Mouse (Mus musculus) G1E-ER4 (cell line): ENCODE results near the gene Cryl1. TPM values are rescaled to one million over a fixed set of nuclear protein-coding genes. Genes with fewer than 3 reads are reported as not detected.

Experiments used
- GATA1 ChIP-seq: IDR thresholded peaks from one replicate; pipeline ENCODE4 v1.8.0; 2012; ENCODE audit warnings: low read length, inconsistent platforms
- polyA plus RNA-seq: library from polyadenylated mRNA; stranded (reverse); fragments of >175 nt; gene quantifications from 2 replicates; pipeline ENCODE4 v1.2.3, GENCODE M21; 2012

The Cryl1 gene
- 1.3 and 1.5 TPM in 2 replicates for polyA plus RNA-seq

DNA sequence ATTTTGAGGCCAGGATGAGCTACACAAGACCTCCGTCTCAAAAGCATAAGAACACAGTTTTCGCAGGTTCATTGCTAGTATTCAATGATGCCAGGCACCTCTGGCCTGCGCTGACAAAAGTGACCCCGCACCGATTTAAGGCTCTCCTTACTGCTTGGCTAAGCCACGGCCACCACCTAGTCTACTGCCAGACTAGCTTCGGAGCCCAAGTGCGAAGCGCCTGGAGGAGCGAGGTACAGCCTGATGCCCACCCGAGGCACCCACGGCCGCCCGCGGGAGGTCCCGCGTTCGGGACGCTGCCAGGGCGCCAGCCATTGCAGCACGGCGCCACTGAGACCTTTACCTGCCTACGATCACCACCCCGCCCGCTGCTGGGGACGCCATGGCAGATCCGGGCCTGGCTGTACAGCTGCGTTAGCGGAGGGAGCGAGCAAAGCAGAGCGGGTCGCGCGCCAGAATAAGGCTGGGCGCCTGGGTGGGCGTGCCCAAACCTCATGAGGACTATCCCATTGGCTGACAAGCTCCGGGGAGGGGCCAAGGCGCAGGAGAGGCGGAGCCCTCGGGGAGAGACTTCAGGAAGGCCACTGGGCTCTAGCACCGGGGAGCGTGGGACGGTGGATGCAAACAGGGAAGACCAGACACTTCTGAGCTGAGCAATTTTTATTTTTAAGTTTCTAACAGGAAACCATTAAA, at the start of gene Cryl1:
TSS of gene Cryl1 (minus strand) at position 465 of the 693 bp plus-strand sequence.
- TF ChIP-seq GATA1 = no peak

DNA sequence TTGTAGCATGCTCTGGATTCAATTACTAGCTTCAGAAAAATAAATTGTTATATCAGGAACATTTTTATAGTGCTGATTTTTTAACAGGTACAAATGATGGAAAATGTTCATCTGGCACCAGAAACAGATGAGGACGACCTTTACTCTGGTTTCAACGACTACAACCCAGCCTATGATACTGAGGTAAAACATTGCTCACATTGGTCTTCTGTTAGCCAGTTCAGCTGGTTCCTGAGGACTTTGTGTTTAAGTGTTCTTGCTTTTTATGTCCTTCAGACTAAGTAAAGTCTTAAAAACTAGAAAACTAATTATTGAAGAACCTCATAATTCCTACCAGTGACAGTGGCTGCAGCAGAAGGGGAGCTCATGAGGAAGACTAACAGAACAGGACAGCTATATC, 32.1 kb upstream of the Cryl1 start:
- TF ChIP-seq GATA1 = no peak

GRCm38 (mm10) chr14:57424212-57424561, 25.9 kb upstream of the Cryl1 start:
- no peak for TF ChIP-seq GATA1

- no peak for TF ChIP-seq GATA1
Measured at GRCm38 (mm10) chr14:57423432-57424211, 25.3 kb upstream of the Cryl1 start, which contains the start of gene Ift88. TSS of gene Ift88 (plus strand) at chr14:57424062.

GRCm38 (mm10) chr14:57417187-57417586, 18.9 kb upstream of the Cryl1 start:
- no peak for TF ChIP-seq GATA1

- no peak for TF ChIP-seq GATA1
Measured at GRCm38 (mm10) chr14:57412166-57412565, 13.8 kb upstream of the Cryl1 start.

DNA sequence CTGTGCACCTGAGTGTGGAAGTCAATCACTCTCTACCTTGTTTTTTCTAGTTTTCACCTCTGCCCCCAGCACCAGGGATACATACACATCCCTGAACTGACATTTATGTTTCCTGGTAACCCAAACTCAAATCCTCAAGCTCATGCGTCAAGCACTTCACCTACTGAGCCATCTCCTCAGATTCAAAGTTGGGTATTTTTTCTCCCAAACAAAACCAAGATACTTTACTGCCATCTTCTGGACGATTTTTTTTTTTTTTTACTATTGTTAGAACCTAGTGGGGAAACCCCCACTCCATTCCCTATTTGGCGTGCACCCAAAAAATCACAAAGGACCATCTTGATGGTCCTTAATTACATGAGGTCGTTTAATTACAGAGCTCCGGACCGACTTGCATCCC, 10.8 kb upstream of the Cryl1 start:
- no peak for TF ChIP-seq GATA1

GRCm38 (mm10) chr14:57408100-57408499, 9.8 kb upstream of the Cryl1 start:
- no peak for TF ChIP-seq GATA1

- no peak for TF ChIP-seq GATA1
Measured at GRCm38 (mm10) chr14:57407039-57407987, 9.0 kb upstream of the Cryl1 start.

DNA sequence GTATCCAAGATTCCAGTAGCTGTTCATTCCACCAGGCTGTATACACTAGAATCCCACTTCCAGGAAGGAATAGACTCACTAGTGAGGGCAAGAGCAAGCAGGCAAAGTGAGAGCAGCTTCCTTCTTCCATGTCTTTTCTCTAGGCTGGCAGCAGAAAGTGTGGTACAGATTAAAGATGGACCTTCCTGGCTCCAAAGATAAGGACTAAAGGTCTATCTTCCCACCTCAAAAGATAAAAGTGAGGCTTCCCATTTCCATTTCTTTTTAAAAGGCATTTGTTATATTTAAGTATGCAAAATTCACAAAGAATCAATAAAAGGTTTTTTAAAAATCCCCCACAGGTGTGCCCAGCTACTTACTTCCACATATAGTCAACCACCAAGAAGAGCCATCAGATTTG, 4.5 kb upstream of the Cryl1 start:
- no peak for TF ChIP-seq GATA1

DNA sequence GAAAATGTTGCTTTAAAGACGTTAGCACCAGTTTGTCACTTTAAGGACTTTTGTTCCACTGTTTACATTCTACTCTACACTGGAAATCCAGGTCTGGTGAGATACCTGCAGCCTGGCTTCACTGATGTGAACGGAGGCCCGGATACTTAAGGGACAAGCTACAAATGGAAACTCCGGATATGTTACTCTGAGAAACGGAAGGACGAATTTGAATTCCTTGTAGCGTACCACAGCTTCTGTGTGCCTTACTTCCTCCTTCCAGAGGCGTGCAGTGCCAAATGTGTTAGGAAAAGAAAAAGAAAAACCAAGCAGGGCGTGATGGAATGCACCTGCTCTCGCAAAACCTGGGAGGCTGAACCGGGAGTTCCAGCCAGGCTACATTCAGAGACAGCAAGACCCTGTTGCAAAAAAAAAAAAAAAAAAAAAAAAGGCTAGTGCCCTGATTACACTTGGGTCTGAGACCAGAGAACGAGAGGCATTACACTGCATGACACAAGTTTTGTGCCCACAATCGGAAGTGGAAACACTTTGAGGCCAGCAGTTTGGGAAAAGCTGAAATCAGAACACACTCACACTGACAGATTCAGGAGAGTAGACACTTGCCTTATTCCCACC, 591 bp upstream of the Cryl1 start:
- TF ChIP-seq GATA1 = no peak

GRCm38 (mm10) chr14:57397221-57397620, 1.1 kb downstream of the Cryl1 start:
- TF ChIP-seq GATA1 = no peak

DNA sequence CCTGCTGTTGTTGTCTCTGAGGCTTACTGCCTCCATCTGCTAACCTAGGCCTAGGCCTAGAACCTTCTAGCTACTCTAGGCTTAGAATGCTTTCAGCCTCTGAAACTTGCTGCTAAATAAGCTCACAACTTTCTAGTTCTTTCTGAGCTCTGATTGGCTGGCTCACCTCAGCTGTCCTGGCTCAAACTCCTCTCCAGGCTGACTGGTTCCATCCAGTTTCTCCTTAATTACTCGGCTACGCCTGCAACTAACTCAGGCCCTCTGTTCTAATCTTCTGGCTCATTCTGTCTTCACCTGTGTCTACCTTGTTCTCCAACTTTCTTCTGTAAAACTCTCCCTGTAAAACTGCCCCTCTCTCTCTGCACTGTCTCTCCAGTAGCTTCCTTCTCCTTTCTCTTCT, 2.9 kb downstream of the Cryl1 start:
- no peak for TF ChIP-seq GATA1

GRCm38 (mm10) chr14:57392278-57392677, 6.1 kb downstream of the Cryl1 start:
- no peak for TF ChIP-seq GATA1

- TF ChIP-seq GATA1 = no peak
Measured at GRCm38 (mm10) chr14:57391621-57392020, 6.7 kb downstream of the Cryl1 start.
